In genomic region chr2:174344996-174345395, GRCm38 (mm10) we compare ENCODE assay signal across 11 mouse cellular contexts. TPM values are rescaled to one million over a fixed set of nuclear protein-coding genes. Genes with fewer than 3 reads are reported as not detected.
DNase-seq lines count a peak whose midpoint lies in the region; ATAC-seq and TF ChIP-seq lines count a peak whose summit lies in the region.
"Had no signal": no experiment of that assay in that cellular context is flagged by ENCODE, and none has a peak within 500 bp of the region (broad histone marks: within the 10 kb centered on the region; RNA-seq: fewer than 3 reads in every experiment).

No protein-coding gene starts in this region.

- H3K4me1 ChIP-seq in bone marrow macrophage, adult 2 months (ENCODE audit: control insufficient read depth, insufficient read depth, low read length) = peaks cover 44% of the 10 kb centered on the region
- H3K4me1 ChIP-seq in limb, embryonic 13.5 days = peaks cover 54% of the 10 kb centered on the region

- 0 out of 2 replicates have a peak, but pooled peaks cover 4% of the 10 kb centered on the region for H3K9me3 ChIP-seq in limb, embryonic 13.5 days

- no peak for TF ChIP-seq POLR2A in bone marrow macrophage, adult 2 months (IDR thresholded peaks at IDR 0.05; ENCODE audit: borderline replicate concordance, low read depth, low read length)

- DNase-seq in heart, adult 11 months = peak; percentile 93
- no peak for DNase-seq in heart, postnatal 25 days (ENCODE audit: low spot score)
- no peak for DNase-seq in layer of hippocampus, adult 2 months (ENCODE audit: low spot score in 2 of 2)
- DNase-seq in layer of hippocampus, adult 11-12 months (ENCODE audit: low spot score) = no peak
- DNase-seq in right cerebral cortex, postnatal 36 days (ENCODE audit: low spot score in 2 of 2) = no peak
- DNase-seq in ovary, postnatal 10 days (ENCODE audit: low spot score) = no peak
- DNase-seq: cerebellum, adult 11-12 months; retina, postnatal 1 day had no signal

- ATAC-seq in limb, embryonic 13.5 days (ENCODE audit: low FRiP score, low read depth) = no peak

- no peak for TF ChIP-seq CTCF in layer of hippocampus, adult 2 months (conservative IDR thresholded peaks at IDR 0.05)
- TF ChIP-seq CTCF in bone marrow macrophage, adult 2 months (IDR thresholded peaks at IDR 0.05; ENCODE audit: low read depth, low read length) = no peak

- no peak overlapping the region for H3K4me3 ChIP-seq in layer of hippocampus, adult 2 months
- H3K4me3 ChIP-seq in bone marrow macrophage, adult 2 months (ENCODE audit: insufficient read depth, low read length) = peak overlapping the region; percentile 10
- no peak overlapping the region for H3K4me3 ChIP-seq in limb, embryonic 13.5 days
- H3K4me3 ChIP-seq: midbrain, embryonic 12.5 days had no signal

- no peaks in the 10 kb centered on the region for H3K27me3 ChIP-seq in limb, embryonic 13.5 days
- H3K27me3 ChIP-seq: midbrain, embryonic 12.5 days had no signal

- WGBS in limb, embryonic 13.5 days = 97% methylated on average over 16 of the region's 16 CpGs

- peaks cover 66% of the 10 kb centered on the region for H3K36me3 ChIP-seq in limb, embryonic 13.5 days

- 0 out of 2 replicates have a peak overlapping the region, but pooled peaks have one; percentile 0 for H3K4me2 ChIP-seq in limb, embryonic 13.5 days (replicated peaks)
- H3K4me2 ChIP-seq: midbrain, embryonic 12.5 days had no signal

- intact Hi-C loops in heart, postnatal 25 days (cut with DNase I) = loop anchor here (2.0 kb wide), 1 partner anchor 14 kb away; no protein-coding TSS in a partner anchor

- H3K27ac ChIP-seq in layer of hippocampus, adult 2 months = peak overlapping the region; percentile 77
- peak overlapping the region; percentile 83 for H3K27ac ChIP-seq in bone marrow macrophage, adult 2 months (ENCODE audit: insufficient read depth, low read depth, low read length)
- H3K27ac ChIP-seq in limb, embryonic 13.5 days = peak overlapping the region; percentile 79
- H3K27ac ChIP-seq: midbrain, embryonic 12.5 days had no signal

- H3K9ac ChIP-seq in limb, embryonic 13.5 days = no peak overlapping the region
- H3K9ac ChIP-seq: midbrain, embryonic 12.5 days had no signal

RNA-seq across cellular contexts. Expression of gene Gm20721, which starts 1.5 kb away (rescaled TPM):
- total RNA-seq in heart, postnatal 25 days (2021) = 1 to 10 TPM; 1.6 to 2.2 TPM
- total RNA-seq in layer of hippocampus, adult 2 months (2021) = 1 to 10 TPM; 2.0 to 3.5 TPM
- 3.6 and 4.1 TPM in 2 replicates for polyA plus RNA-seq in bone marrow macrophage, adult 2 months (2012; ENCODE audit: insufficient read depth, insufficient read length, missing spikeins)
- polyA plus RNA-seq in limb, embryonic 13.5 days (2015; fragmentation: Nextera tagmentation; extraction: Ambion mirVana) = 21.5 and 25.3 TPM in 2 replicates
